Mouse (Mus musculus): ENCODE results near the gene Med8. TPM values are rescaled to one million over a fixed set of nuclear protein-coding genes. Genes with fewer than 3 reads are reported as not detected.

Med8 gene
- polyA plus RNA-seq, 1 experiment, result 44.9 TPM

DNA sequence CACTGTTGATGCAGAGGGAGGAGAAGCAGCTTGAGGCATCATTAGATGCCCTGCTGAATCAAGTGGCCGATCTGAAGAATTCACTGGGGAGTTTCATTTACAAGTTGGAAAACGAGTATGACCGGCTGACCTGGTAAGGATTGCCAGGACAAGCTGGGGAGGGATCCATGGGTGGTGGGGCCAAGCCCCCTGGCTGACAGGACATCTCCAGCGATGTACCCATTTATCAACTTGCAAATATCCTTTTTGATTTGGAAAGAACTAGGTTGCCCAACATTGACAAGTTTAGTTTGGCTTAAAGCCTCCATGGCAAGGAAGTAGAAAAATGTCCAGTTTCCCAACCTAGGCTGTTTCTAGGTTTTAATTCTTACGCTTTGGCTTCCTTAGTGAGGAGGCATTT, 1.7 kb downstream of the Med8 start:
- WGBS, result 87% methylated on average over 5 of the region's 5 CpGs
- DNase-seq (ENCODE audit: low read depth, low spot score), result no peak

DNA sequence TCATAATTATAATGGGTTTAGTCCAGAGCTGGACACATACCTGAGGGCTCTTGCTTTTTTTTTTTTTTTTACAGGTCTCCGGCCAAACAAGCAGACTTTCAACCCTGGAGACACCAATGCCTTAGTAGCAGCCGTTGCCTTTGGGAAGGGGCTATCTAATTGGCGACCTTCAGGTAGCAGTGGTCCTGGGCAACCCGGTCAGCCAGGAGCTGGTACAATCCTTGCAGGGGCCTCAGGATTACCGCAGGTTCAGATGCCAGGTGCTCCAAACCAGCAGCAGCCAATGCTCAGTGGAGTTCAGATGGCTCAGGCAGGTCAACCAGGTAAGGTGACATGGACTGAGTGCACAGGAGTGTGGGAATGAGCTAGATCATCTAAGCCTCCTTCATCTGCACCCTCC, 4.4 kb downstream of the Med8 start:
- DNase-seq (ENCODE audit: low read depth, low spot score), result no peak
- 93% methylated on average over 5 of the region's 5 CpGs for WGBS

- DNase-seq (ENCODE audit: low read depth, low spot score), result no peak
- 60% methylated on average over 2 of the region's 2 CpGs for WGBS
These were observed 6.6 kb downstream of the Med8 start for GRCm38 (mm10) chr4:118415779-118416178.

- 97% methylated on average over 5 of the region's 5 CpGs for WGBS
- DNase-seq (ENCODE audit: low read depth, low spot score), result no peak
These were observed 7.2 kb downstream of the Med8 start for GRCm38 (mm10) chr4:118416329-118416728.

DNA sequence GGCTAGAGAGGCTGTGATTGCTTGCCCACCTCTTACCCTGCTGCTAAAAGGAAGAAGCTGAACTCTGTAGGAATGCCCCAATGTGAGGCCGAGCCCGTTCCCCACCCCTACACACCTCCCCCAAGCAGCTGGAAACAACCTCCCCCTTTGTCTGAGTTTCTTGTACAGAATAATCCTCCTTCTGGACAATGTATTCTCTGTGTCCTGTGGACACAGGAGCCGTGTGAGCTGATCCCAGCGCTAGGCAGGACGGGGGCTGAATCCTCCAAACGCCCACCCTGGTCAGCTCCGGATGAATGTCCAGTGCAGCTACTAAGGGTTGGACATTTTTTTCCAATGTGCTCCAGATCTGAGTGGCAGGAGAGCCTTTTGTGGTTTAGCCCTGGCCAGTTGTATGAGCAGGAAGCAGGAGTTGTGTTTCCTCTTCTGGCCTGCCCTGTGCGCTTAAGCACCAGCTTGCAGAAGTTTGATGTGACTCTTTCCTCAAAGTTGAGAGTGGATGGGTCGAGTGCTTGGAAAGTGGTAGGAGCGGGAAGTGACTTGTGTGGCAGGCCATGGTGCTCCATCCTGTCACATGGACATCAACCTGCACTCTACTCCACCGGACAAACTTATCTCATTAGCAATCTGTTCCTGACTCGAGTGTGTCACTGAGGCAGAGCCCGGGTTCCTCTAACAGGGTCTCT, 8.1 kb downstream of the Med8 start:
- DNase-seq (ENCODE audit: low read depth, low spot score), result no peak
- WGBS, result 88% methylated on average over 13 of the region's 13 CpGs

DNA sequence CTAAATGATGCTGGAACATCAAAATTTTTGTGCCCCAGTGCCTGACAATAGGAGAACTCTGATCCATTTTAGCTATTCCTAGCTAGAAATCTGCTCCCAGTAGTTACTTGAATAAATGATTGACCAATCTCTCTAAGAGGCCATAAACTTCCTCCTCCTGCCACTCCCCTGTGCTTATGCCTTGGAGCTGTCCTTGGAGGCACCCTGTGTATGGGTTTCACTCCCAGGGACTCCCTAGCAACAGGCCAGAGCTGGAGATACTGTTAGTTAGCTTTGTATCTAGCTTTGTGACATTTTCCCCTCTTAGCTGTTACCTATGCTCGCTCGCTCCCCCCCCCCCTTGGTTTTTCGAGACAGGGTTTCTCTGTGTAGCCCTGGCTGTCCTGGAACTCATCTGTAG, 12.2 kb downstream of the Med8 start:
- DNase-seq (ENCODE audit: low read depth, low spot score), result peak; percentile 37
- 42% methylated on average over 3 of the region's 3 CpGs for WGBS

- WGBS, result 84% methylated on average over 4 of the region's 4 CpGs
- no peak for DNase-seq (ENCODE audit: low read depth, low spot score)
These were observed 15.5 kb downstream of the Med8 start for GRCm38 (mm10) chr4:118424541-118425160.

GRCm38 (mm10) chr4:118425374-118425773, 16.2 kb downstream of the Med8 start:
- WGBS, result 90% methylated on average over 1 of the region's 1 CpGs

DNA sequence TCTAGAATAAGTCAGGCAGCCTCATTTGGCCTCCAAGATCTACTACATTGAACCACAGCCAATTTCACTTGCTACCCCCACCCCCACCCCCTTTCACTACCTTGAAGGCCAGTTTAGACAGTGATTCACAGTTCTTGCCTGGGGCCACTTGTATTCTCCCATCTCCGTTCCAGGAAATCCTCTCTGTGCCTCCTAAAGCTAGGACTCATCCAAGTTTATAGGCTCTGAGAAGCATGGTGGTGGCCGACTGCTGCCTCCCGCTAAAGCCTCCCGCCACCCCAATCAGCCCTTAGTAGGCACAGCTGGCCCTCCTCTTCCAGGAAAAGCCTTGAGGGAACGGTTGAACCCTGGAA, 18.3 kb downstream of the Med8 start:
- WGBS, result 2% methylated on average over 5 of the region's 5 CpGs
- DNase-seq (ENCODE audit: low read depth, low spot score), result no peak

More at GRCm38 (mm10) chr4:118425374-118425773, 16.2 kb downstream of the Med8 start:
- DNase-seq (ENCODE audit: low read depth, low spot score), result no peak

DNA sequence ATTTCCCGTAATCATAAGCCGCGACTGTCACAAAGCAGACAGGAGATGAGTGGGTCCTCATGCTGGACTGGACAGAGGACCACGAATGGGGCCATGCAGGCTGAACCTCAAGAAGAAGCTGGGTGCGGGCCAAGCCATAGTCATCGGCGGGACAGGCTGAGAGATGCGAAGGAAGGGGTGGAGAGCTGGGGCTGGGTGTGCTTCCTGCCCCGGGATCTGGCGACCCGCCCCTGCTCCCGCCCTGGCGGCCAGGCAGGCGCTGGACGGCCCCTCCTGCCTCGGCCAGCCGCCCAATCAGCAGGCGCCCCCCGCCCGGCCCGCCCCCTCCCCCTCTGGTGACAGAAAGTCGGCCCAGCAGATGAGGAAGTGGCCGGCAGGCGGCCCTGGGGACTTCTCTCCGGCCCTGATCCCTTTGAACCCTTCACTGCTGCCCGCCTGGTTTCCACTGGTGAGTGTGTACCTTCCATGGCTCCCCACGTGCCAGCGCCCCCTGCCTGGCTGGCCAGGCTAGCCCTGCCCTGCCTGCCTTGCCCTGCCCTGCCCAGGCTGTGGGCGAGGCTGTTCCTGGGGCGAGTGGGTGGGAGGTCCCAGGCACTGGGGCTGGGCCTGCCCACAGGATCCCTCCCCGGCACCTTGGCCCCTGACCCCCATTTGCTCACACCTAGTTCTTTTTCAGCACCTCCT, 18.8 kb downstream of the Med8 start, which contains the start of gene Elovl1:
Gene Elovl1 (plus strand): TSS at position 326 of the 684 bp plus-strand sequence.
- under 1% methylated on average over 31 of the region's 31 CpGs for WGBS
- DNase-seq (ENCODE audit: low read depth, low spot score), result no peak

DNA sequence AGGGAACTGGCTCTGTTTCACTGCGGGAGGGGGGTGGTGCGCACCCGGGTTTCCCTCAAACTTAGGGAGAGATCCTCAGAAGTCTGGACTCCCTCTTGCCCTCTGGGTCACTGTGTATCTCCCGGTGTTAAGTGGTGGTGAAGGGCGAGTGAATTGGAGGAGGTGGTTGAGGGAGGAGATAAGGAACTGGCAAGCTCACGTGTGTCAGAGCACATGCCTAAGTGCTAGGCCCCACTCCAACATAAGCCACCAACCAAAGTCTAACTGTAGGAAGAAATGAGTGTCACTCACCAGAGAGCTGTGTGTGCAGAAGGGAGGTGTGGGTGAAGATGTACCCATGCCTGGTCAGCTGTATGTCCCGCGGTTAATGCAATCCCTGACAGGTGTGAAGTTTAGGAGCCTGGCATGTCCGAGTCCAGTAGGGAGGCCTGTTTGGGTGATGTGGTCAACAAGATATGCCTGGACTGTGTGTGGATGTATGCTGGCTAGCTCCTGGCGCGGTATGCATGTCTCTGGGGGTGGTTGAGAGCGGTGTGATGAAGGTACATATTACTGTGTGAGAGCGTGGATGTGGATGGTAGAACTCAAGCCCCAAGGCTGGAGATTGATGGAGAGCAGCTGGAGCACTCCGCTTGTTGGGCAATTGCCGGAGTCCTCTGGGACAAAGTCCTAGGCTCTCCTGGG, 19.5 kb downstream of the Med8 start:
- no peak for DNase-seq (ENCODE audit: low read depth, low spot score)
- WGBS, result 10% methylated on average over 15 of the region's 15 CpGs

- no peak for DNase-seq (ENCODE audit: low read depth, low spot score)
- WGBS, result 29% methylated on average over 7 of the region's 7 CpGs
These were observed 20.2 kb downstream of the Med8 start for GRCm38 (mm10) chr4:118429215-118429895.

- 69% methylated on average over 8 of the region's 8 CpGs for WGBS
- DNase-seq (ENCODE audit: low read depth, low spot score), result no peak
These were observed 23.2 kb downstream of the Med8 start for GRCm38 (mm10) chr4:118432332-118432731.

DNA sequence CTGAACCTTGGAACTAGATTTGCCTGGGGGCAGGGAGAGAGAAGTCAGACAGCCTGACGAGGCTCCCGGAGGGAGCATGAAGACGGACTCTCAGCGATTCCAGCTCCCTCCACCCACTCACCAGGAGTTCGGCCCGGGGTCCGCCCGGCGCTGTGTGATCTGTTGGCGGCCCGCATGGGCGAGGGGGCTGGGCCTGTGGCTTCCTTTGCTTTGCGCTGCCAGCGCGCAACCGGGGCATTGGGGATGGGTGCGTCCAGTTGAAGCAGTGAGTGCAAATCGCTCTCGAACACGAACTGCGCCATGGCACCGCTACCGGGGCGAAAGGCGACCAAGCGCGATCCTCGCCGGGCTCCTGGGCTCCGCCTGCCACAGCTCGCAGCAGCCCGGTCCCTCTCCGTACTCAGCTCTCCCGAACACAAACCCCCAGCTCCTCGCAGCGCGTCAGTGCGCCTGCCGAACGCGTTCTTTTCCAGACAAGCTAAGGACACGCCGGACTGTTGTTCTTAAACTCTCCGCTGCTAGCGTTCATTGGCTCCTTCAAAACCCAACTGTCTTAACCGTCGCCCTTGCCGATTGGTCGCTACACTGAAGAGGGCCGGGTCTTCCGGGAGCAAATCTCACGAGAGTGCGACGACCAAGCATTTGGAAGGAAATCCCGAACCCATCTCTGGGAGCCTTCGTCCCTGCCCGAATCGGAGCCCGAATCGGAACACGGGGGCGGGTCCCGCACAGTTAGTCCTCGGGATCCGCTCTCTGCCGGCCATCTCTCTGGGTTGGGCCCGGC, 27.9 kb downstream of the Med8 start, which contains the start of gene Cdc20:
Gene Cdc20 (minus strand): TSS at position 533 of the 784 bp plus-strand sequence.
- DNase-seq (ENCODE audit: low read depth, low spot score), result peak; percentile 85
- under 1% methylated on average over 67 of the region's 67 CpGs for WGBS

DNA sequence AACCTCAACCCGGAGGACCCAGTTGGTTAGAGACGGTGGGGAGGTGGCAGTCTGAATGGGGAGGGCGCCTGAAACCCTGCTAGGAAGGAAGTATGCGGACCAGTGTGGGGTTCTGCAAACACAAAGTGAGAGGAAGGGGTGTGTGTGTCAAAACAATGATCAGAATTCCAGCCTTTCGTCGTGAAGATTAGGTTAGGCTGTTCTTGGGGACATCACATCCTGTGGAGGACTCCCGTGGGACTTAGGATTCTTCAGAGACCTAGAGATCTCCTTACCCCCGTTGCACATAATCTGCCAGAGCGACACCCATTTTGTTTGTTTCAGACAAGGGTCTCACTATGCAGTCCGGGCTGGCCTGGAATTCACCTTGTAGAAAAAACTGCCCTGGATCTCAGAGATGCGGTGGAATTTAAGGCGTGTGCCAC, 28.7 kb downstream of the Med8 start:
- no peak for DNase-seq (ENCODE audit: low read depth, low spot score)
- WGBS, result 7% methylated on average over 12 of the region's 12 CpGs

DNA sequence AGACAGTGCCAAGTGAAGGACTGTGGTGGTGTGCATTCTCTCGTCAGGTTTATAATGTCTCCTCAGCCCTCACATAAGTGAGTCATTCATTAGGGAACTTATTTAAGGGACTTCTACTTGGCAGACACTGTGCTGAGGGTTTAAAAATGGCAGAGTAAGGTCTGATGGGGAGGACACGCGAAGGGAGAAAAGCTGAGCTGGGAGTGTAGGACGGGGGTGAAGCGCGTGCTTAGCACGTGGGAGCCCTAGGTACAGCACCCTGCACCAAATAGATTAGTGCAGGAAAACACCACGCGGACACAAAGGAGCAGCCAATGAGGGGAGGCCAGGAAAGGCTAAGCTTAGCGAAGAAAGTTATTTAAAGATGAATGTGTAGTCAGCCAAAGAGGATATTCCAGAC, 36.0 kb downstream of the Med8 start:
- DNase-seq (ENCODE audit: low read depth, low spot score), result no peak
- WGBS, result 81% methylated on average over 10 of the region's 10 CpGs

- DNase-seq (ENCODE audit: low read depth, low spot score), result no peak
- 23% methylated on average over 18 of the region's 18 CpGs for WGBS
These were observed 36.8 kb downstream of the Med8 start for GRCm38 (mm10) chr4:118445781-118446414.

DNA sequence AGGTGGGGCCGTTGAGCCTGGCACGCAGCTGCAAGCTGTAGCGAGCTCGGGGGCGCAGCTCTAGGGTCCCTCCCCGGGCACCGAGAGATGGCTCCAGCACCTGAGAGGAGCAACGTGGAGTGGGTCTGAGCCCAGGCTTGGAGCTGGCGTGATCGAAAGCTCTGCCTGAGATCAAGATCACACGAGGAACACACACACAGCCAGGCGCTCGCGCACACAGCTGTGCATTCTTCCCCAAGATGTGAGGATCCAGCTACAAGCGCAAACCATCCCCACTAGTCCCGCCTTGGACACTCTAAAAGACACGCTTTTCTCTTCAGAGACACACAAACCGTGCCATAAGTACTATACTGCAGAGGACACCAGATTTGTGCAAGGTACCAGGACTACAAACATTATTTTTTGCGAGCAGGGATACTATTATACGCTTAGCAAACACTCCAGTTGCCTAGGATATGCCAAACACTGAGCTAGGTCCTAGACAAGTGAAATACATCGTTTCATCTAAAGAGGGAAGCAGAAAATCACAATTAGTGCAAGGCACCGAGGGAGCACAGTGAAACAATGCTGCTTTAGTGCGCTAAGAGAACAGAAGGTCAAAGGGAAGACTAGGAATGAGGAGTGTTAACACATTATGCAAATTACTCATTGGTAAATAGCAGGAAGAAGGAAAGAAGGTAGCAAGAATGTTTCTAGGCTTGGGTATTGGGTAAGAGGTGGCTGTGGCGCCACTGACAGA, 37.4 kb downstream of the Med8 start:
- WGBS, result 28% methylated on average over 24 of the region's 24 CpGs
- DNase-seq (ENCODE audit: low read depth, low spot score), result no peak
